Mouse (Mus musculus) adrenal gland, postnatal 36 days (tissue): ENCODE data around the gene Acoxl. TPM values are rescaled to one million over a fixed set of nuclear protein-coding genes. Genes with fewer than 3 reads are reported as not detected.

Experiments
- DNase-seq, 2 experiments: peaks; one replicate each; pipeline ENCODE4 v3.0.0; 2021; ENCODE audit warnings: mixed read lengths in 1 of 2
- total RNA-seq, 2 experiments: library from RNA; stranded (reverse); gene quantifications; 2 replicates each; pipeline ENCODE4 v1.2.3; 2021

Gene Acoxl
- total RNA-seq, 2 experiments from 2014 or later = 0.20 to 1.7 TPM

DNA sequence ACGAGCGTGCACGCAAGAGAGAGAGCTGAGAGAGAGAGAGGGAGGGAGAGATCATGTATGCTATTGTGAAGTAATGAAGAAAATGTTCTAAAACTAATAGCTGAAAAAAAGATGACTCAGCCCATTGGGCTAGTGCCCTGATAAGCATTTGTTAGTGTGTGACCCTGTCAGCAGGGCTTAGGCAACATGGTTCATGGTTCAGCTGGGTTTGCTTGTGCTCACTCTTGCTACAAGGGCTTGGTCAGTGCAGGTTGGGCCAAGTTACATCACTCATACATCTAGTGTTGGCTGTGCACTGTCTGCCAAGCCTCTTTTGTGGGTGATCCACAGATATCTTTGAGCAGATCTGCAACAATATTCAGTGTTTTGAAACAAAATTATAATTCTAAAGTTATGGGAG, 194.8 kb downstream of the Acoxl start:
- peak; percentile 57 to 72 for DNase-seq

DNA sequence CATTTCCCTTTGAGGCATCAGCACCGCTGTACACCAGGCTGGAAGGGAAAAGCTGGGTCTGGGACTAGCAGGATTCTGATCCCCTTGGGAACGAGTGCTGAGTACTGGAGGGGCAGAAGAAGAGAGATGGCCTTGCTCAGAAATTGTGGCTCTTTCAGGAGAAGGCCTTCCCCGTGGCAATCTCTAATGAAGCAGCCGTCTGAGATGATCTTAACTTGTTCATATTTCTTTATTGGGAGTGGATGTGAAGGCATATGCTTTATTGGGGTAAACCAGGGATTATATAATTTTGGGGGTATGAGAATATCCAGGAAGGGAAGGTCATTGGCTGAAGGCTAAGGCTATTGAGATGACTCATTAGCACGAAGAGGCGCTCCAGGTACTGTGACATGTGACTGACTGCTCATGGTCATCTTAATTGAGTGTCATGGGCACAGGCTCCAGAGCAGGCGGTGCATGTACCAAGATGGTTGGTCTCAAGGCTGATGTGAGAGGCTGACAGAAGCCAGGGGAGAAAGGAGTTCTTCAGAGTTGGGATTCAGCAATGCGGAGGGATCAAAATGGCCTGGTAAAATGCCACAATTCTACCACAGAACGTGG, 195.5 kb downstream of the Acoxl start:
- DNase-seq = peak; percentile 12 to 61

DNA sequence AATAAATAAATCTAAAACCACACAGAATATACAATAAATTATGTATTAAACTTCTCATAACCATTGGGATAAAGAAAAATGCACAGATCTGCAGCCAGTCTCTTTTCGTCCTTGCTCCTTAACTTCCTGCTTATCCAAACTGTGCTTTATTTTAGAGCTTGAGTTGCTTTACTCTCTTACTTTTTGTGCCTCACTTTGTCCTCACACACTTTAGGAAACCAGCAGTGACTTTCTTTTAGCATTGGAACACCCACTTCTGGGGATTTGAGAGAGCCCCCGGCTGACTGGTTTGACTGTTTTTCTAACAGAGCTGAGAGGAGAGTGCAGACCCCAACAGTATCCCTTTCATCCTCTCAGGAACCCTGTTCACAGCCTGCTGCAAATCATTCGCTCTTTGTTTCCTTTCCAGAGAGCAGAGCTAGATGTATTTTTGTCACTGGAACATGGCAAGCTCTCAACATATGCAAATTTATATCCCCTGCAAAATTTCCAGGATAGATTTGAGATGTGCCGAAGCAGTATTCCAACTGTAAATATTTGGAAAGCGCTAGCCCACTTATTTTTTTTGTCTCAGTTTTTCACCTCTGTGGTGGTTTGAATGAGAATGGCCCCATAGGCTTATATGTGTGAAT, 199.7 kb downstream of the Acoxl start:
- no peak for DNase-seq

DNA sequence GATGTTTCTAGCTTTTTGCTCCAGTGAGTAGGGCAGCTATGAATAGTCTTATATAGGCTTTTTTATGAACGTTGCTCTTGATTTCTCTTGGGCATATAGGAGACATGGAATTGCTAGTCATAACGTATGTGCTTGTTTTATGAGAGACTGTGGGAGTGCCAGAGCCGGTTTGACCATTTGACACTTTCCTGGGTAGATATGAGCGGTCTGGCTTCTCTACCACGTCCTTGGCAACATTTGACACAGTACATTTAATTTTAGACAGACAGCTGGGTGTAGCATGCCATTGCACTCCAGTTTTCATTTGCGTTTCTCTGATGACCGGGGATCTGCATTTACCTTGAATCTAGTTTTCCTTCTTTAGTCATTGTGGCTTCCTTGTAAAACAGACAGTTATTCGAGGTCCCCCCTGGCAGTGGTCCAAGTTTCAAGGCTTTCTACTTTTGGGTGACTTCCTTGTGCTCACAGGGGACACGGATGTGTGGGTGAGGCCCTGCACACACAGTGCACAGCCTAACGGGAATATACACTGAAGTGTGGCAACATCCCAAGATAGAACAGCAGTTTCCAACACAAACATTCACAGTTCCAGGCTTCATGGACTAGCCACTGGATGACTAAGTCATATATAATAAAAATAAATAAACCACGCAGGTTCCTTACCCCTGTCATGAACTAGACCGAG, 202.5 kb downstream of the Acoxl start:
- DNase-seq = peak; percentile 30 to 37

DNA sequence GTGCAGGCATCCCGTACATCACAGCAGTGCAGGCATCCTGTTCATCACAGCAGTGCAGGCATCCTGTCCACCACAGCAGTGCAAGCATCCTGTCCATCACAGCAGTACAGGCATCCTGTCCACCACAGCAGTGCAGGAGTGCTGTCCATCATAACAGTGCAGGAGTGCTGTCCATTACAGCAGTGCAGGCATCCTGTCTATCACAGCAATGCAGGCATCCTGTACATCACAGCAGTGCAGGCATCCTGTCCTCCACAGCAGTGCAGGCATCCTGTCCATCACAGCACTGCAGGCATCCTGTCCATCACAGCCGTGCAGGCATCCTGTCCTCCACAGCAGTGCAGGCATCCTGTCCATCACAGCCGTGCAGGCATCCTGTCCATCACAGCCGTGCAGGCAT, 207.8 kb downstream of the Acoxl start:
- DNase-seq = no peak

DNA sequence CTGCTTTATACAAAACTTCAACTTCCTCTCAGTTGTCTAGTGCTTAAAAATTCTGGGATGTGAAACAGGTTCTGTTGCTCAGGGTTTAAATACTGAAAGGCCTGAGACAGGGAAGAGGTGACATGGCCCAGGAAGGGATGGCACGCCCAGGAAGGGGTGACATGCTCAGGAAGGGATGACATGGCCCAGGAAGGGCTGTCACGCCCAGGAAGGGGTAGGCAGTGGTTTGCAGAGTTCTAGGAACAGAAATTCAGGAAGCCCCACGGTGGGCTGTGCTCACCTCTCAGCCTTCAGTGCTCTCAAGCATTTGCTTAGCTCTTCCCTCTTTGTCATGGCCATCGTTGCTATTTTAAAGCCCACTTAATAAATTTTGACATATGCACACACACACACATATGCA, 216.2 kb downstream of the Acoxl start:
- no peak for DNase-seq

DNA sequence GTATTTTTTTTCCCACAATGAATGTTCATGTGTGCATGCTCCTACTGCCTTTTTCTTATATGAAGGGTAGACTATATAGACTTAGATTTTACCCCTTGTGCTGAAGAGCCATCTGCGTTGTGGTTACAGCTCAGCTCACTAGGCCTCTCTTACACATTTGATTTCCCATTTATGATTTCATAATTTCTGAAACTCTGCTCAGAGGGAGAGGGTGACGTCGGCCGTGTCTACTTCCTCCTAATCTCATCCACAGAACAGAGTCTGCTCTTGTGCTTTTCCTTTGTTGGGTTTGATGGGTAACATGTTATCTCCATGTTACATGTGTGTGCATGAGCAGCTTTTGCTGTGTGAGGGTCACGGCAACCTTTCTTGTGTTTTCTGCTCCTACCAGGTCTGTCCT, 219.2 kb downstream of the Acoxl start:
- DNase-seq = no peak

DNA sequence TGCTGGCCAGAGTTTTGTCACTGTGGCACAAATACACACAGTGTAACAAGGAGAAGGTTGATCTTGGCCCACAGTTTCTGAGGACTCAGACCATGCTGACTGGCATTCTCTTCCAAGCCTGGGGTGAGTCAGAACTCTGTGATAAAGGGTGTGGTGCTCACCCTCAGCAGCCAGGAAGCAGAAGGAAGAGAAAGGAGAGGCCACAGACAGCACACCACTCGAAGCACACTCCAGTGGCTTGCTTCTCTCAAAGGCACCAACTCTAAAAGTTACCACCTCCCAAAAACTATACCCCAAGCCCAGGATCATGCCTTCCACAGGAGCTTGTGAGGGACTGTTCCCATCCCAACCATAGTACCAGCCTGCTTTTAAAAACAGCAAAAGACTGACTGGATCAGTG, 220.0 kb downstream of the Acoxl start:
- no peak for DNase-seq

DNA sequence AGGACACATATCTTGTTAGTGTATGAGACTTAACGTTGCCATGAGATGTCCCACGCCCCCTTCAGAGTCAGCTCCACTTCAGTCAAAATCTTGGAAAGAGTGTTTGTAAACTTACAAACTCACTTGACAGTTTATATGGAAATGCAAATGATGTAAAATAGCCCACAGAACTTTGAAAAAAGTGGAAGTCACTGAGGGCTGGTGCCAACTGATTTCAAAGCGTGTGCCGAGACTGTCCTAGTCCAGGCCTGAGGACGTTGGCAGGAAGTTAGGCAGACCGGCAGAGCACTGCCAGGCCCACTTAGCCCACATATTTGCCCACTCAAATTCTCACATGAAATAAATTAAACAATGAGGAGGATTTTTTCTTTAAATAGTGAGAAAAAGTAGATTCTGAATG, 221.5 kb downstream of the Acoxl start:
- DNase-seq = no peak

DNA sequence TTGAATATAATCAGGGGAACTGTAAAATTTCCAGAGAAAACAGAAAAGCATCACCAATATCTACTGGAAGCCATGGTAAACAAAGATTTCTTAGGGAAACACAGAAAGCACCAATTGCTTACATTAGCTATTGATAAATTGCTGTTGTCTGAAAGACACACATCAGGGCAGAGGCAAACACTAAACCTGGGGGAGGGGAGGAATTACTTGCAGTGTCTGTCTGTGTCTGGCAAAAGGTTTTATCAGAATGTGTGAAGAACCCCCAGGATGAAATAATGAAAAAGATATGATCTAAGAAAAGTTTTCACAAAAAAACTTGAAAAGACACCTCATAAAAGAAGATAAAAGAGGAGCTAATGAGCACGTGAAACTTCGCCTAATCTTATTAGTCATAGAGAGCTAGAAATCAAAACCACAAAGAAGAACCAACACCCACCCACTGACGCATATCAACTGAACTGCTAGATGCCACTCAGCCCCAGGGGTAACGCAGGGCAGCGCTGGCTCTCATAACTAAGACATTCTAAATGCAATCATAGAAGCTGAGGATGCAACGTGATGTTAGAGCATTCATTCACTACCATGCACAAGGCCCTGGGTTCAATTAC, 222.1 kb downstream of the Acoxl start:
- DNase-seq = no peak

DNA sequence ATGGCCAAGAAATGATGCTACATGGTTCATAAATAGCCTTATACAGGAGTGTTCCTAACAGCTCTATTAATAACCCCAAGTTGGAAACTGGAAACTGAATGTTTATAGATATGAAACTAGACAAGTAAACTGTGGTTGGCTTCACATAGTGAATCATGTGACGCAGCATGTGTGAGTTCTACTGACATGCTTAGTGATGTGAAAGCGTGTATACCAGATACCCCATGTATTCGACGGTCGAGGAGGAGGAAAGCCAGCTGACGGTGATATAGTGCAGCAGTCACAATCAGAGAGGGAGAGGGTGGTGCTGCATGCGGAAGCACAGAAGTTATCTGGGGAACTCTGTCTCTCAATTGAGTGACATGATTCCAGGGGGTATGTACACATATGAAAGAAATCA, 222.8 kb downstream of the Acoxl start:
- DNase-seq = no peak

DNA sequence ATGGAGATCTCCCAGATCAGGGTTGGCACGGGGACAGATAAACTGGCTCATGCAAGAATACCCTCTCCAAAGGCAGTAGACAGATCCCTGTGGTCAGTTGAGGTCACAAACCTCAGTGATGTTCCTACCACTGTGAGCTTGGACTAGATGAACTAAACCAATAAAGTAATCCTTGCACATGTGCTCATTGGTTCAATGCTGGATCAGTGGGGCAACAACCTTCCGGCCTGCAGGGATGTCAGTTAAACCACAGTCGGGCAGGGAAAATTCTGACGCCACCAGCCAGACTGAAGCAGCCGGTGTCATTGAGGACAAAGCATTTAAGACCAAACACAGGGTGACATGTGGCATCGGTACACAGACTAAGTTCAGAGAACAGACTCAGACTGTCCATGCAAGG, 224.1 kb downstream of the Acoxl start:
- no peak for DNase-seq

DNA sequence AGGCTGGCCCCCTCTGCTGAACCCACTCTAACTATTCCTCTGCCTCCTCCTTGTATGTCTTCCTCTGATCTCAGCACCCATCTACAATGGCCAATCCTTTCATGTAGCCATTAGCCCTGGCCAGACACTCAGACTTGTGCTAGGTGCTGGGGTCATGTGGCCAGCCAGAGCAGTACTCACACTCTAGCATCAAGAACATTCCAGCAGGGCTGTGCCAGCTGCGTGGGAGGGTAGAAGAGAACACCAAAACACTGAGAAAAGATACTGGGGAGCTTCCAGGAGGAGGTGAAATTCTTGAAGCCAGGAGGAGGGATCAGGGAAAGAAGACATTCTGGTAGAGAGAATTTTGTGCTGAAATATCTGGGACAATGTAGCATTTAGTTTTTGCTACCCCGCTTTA, 226.3 kb downstream of the Acoxl start:
- DNase-seq = no peak

DNA sequence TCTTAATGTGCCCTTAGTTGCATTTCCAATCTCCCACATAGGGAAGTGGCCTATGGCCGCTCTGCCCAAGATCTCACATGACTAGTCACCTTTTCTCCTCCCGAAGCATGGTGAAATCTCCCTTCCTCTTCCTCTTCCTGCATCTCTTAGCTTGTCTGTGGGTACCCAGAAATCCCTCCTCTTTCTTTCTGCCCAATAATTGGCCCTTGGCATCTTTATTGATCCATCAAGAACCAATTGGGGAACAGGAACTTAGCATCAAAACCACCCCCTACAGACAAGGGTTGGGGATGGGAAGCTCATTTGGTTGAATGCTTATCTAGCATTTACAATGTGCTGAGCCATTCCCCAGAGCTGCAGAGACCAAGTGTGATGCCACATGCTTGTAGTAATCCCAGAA, 226.9 kb downstream of the Acoxl start:
- DNase-seq = no peak

DNA sequence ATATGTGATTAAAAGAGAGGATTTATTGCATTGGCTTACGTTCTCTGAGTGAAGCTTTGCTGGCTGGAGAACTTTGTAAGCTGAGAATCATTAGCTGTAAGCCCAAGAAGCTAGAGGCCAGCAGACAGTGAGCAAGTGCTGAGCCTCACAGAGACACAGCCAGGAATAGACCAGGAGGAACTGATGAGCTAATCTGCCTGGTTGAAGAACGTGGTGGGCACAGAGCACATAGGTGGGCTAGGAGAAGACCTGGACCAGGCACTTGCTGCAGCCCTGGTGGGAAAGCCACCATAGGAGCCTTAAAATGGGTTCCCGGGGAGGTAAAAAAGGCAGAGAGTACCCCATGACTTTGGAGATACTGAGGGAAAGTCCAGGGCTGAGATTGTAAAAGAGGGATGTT, 228.5 kb downstream of the Acoxl start:
- DNase-seq = no peak

DNA sequence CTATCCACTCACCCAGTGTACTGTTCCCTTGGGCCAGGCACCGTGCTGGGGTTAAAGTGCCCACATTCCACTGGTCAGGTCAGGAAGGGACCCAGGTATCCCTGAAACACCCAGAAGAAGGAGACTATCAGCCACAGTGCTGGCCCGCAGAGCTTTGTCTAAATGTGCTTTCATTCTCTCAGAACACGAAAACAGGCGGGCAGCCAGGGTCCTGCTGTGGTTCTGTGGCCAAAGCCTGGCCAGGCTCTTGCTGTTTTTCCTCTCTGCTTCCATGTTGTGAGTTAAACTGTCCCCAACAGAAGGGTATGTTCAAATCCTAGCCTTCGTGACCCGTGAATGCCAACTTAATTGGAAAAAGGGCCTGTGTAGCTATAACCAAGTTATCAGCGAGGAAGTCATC, 228.9 kb downstream of the Acoxl start:
- DNase-seq = no peak

DNA sequence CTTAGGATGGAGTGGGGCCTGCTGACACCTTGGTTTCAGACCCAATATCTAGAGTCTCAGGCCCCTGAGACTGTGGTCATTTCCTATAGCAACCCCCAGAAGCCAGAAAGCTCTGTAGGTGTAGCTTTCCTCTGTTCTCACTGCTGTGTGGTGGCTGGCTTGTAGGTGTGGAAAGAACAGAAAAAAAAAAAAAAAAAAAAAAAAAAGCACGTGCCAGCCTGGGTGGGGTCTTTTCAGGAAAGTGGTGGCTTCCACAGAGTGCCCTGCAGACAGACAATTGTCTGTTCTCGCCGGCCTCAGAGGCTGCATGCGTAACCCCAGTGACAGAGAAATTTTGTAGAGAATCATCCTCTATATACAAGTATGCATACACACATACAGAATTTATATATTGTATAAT, 229.5 kb downstream of the Acoxl start:
- DNase-seq = no peak

DNA sequence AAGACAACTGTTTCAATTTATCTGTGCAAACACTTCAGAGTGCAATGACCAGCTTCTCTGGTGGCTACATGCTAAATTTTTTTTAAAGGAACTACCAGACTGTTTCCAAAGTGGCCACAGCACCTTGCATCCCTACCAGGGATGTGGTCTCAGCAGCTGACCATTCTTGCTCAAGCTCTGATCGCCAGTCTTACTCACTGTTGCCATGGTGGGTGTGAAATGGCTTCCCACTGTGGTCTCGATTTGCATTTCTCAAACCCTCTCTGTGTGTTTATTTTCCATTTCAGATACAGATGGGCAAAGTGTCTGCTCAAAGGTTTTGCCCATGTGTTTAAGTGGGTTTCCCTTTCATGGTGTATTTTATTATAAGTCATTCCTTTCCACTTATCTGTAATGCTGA, 230.3 kb downstream of the Acoxl start:
- no peak for DNase-seq

DNA sequence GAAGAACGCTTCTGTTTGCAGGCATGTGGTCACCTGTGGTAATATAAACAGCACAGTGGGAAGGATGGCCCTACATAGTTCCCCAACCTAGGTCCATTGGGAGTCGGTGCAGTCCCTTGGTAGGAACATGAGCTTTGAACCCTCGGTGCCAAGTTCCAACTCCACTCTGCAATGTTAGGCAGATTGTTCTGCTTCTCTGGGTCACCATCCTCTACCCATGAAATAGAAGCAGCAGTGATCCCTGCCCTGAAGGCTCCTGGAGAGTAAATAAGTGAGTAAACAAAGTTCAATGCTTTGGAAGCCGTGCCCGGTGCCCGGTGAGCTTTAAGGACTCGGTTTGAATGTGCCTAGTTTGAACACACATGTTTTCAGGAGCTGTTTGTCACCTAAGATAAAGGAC, 233.1 kb downstream of the Acoxl start:
- no peak for DNase-seq

DNA sequence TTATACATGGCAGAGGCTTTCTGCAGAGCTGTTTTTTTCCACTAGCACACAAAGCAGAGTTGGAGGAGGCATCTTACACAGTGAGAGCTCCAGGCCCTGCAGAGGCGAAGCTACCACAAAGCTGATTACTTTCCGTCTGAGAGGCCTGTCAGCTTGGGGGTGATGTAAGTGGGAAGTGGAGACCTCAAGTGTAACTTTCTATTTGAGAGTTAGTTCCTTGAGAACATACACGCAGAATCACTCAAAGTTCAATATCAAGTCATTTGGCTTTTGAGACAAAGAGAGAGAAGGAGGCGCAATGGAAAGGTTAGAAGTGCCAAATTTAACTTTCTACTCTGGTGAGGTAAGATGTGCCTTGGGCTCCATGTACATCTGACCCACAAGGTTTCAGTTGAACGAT, 234.3 kb downstream of the Acoxl start:
- DNase-seq = no peak

DNA sequence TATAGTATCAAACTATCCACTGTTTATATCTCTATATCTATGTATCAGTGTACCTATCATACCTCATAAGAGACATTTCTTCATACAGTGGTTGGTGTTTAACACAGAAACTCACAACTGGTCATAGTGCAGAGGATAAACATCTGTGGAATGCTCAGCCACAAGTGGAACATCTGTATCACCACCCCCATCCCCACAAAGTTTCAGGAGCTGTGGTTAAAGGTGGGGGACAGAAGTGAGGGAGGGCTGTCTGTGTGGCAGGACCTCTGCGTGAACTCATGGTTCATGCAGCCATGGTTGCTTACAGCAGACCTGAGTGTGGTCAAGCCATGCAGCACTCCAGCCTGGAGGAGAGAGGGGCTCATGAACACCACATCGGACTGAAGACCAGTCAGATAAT, 234.9 kb downstream of the Acoxl start:
- no peak for DNase-seq

DNA sequence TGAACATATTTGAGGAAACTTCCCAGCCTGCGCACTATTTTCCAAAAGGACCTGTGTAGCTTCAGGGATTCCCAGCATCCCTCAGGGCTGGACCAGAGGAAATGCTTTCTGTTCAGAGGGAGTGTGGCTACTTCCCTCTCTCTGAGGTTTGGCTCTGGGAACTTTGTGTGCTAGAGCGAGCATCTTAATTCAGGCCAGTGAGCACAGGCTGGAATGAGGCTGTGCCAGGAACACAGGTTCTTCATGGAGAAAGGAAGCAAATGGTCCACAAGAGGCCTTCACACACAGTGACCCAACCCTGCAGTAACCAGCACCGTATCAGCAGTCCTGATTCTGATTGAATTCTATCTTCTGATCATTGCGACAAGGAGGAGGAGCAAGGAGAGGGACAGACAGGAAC, 238.3 kb downstream of the Acoxl start:
- DNase-seq = no peak

DNA sequence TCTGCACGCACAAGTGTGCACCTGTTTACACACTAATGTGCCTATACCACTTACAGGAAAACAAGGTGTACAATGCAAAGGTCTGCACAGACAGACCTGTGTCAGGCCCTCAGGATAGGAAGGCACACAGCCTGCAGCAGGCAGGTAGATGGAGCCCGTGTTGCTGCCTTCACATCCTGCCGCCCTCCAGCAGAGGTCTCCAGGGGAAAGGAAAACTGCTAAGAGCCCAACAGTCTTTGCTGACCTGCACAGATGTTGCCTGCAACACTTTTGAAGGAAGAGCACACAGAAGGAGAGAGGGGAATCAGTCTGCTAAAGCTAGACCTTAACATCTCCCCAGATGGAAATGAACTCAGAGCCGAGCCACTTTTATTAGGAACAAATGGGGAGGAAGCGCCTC, 240.2 kb downstream of the Acoxl start:
- DNase-seq = no peak

DNA sequence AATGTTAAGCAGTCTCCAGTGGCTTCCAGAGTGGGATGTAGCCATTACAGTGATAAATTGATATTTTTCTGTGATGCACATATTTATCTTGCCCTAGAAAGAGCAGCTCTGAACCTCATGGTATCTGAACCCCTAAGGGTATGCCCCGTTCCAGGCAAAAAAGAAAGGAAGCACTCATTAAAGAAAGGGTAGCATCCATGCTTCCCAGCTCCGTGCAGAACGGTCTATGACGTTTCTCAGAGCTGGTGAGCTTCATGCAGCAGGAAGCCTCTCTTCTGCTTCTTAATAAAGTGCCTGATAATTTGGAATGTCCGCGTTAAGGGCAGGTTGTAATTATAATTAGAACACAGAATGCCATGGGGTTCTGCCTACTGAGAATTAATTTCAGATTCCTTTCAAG, 240.6 kb downstream of the Acoxl start:
- DNase-seq = no peak
